Mouse (Mus musculus) midbrain, embryonic 15.5 days (tissue): Measurements from ENCODE around the gene Rnft1. TPM values are rescaled to one million over a fixed set of nuclear protein-coding genes. Genes with fewer than 3 reads are reported as not detected.

Source experiments
- ATAC-seq: fragments of 200-750 bp; cut with Nextera tagmentation; replicated peaks from 2 replicates; pipeline ENCODE4 v1.8.0; 2017; ENCODE audit warnings: moderate TSS enrichment
- H3K27ac ChIP-seq: fragments of 300-500 bp; sonication (generic); 2 replicates; pipeline ENCODE4 v1.5.1; 2015; ENCODE audit warnings: mild to moderate bottlenecking, inconsistent platforms
- H3K27me3 ChIP-seq: fragments of 300-500 bp; sonication (generic); replicated peaks from 2 replicates; pipeline ENCODE4 v1.6.1; 2015; ENCODE audit warnings: inconsistent platforms
- H3K36me3 ChIP-seq: fragments of 300-500 bp; sonication (generic); replicated peaks from 2 replicates; pipeline ENCODE4 v1.6.1; 2015; ENCODE audit warnings: inconsistent platforms
- H3K4me1 ChIP-seq: fragments of 300-500 bp; sonication (generic); 2 replicates; pipeline ENCODE4 v1.6.1; 2015; ENCODE audit warnings: inconsistent platforms
- H3K4me2 ChIP-seq: fragments of 300-500 bp; sonication (generic); 2 replicates; pipeline ENCODE4 v1.6.1; 2015; ENCODE audit warnings: inconsistent platforms, mild to moderate bottlenecking, moderate library complexity
- H3K4me3 ChIP-seq: fragments of 300-500 bp; sonication (generic); 2 replicates; pipeline ENCODE4 v1.5.1; 2015; ENCODE audit warnings: mild to moderate bottlenecking, inconsistent platforms
- H3K9ac ChIP-seq: fragments of 300-500 bp; sonication (generic); 2 replicates; pipeline ENCODE4 v1.6.1; 2015; ENCODE audit warnings: mild to moderate bottlenecking, inconsistent platforms
- H3K9me3 ChIP-seq: fragments of 300-500 bp; sonication (generic); 2 replicates; pipeline ENCODE4 v1.6.1; 2016; ENCODE audit warnings: inconsistent platforms
- WGBS: fragments of 180-500 bp; shearing (Covaris S2); methylation state at CpG from one replicate; pipeline ENCODE4 v1.1.7; 2015; ENCODE audit warnings: mixed read lengths; 5-methylcytosine and 5-hydroxymethylcytosine counted together
- polyA plus RNA-seq: library from polyadenylated mRNA; unstranded; fragments of >200 nt; fragmentation: Nextera tagmentation; extraction: Ambion mirVana; gene quantifications from 2 replicates; pipeline ENCODE4 v1.2.1, GENCODE M21; 2015

The Rnft1 gene
- polyA plus RNA-seq, 1 experiment from 2014 or later, result 16.0 TPM

- Histone ChIP-seq H3K36me3 (no peaks in the 10 kb centered on the region), H3K27ac (no peak overlapping the region), H3K4me2 (no peak overlapping the region), H3K4me1 (peaks cover 9% of the 10 kb centered on the region; the same call in 1 of the 2 replicates), H3K9ac (no peak overlapping the region), H3K27me3 (no peaks in the 10 kb centered on the region), H3K9me3 (no peaks in the 10 kb centered on the region), H3K4me3 (no peak overlapping the region)
- WGBS, result 66% methylated on average over 3 of the region's 3 CpGs
- no peak for ATAC-seq
These were observed 10.9 kb upstream of the Rnft1 start for GRCm38 (mm10) chr11:86473576-86473975.

GRCm38 (mm10) chr11:86484910-86485510 is 553 bp downstream of the Rnft1 start:
- H3K27ac ChIP-seq, result peak overlapping the region; percentile 86
- WGBS, result under 1% methylated on average over 25 of the region's 25 CpGs
- no peaks in the 10 kb centered on the region for H3K36me3 ChIP-seq
- peaks cover 11% of the 10 kb centered on the region for H3K4me1 ChIP-seq
- H3K9me3 ChIP-seq, result no peaks in the 10 kb centered on the region
- peak overlapping the region; percentile 76 for H3K4me3 ChIP-seq
- peak; percentile 80 for ATAC-seq
- H3K9ac ChIP-seq, result peak overlapping the region; percentile 77
- peak overlapping the region; percentile 84 for H3K4me2 ChIP-seq
- H3K27me3 ChIP-seq, result no peaks in the 10 kb centered on the region

- no peak overlapping the region for H3K9ac ChIP-seq
- WGBS, result 98% methylated on average over 1 of the region's 1 CpGs
- peaks cover 7% of the 10 kb centered on the region for H3K36me3 ChIP-seq
- H3K27ac ChIP-seq, result no peak overlapping the region
- peaks cover 5% of the 10 kb centered on the region for H3K4me1 ChIP-seq
- H3K27me3 ChIP-seq, result no peaks in the 10 kb centered on the region
- H3K4me2 ChIP-seq, result no peak overlapping the region
- no peak for ATAC-seq
- H3K4me3 ChIP-seq, result no peak overlapping the region
- H3K9me3 ChIP-seq, result no peaks in the 10 kb centered on the region
These were observed 6.3 kb downstream of the Rnft1 start for GRCm38 (mm10) chr11:86490782-86491181.

- Histone ChIP-seq H3K36me3 (peaks cover 5% of the 10 kb centered on the region; the same call in 1 of the 2 replicates), H3K27me3 (no peaks in the 10 kb centered on the region), H3K27ac (no peak overlapping the region), H3K9ac (no peak overlapping the region), H3K4me1 (no peaks in the 10 kb centered on the region), H3K4me3 (no peak overlapping the region), H3K9me3 (no peaks in the 10 kb centered on the region), H3K4me2 (no peak overlapping the region)
- no peak for ATAC-seq
- WGBS, result 95% methylated on average over 1 of the region's 1 CpGs
These were observed 12.9 kb downstream of the Rnft1 start for GRCm38 (mm10) chr11:86497356-86497755.

GRCm38 (mm10) chr11:86497908-86498307 is 13.5 kb downstream of the Rnft1 start:
- Histone ChIP-seq H3K36me3 (peaks cover 5% of the 10 kb centered on the region; the same call in 1 of the 2 replicates), H3K4me3 (no peak overlapping the region), H3K4me1 (no peaks in the 10 kb centered on the region), H3K9ac (no peak overlapping the region), H3K4me2 (no peak overlapping the region), H3K9me3 (no peaks in the 10 kb centered on the region), H3K27me3 (no peaks in the 10 kb centered on the region), H3K27ac (no peak overlapping the region)
- WGBS, result 76% methylated on average over 3 of the region's 3 CpGs
- no peak for ATAC-seq

- H3K4me2 ChIP-seq, result no peak overlapping the region
- no peak for ATAC-seq
- no peak overlapping the region for H3K9ac ChIP-seq
- 70% methylated on average over 1 of the region's 1 CpGs for WGBS
- peaks cover 14% of the 10 kb centered on the region for H3K36me3 ChIP-seq
- H3K27me3 ChIP-seq, result no peaks in the 10 kb centered on the region
- no peak overlapping the region for H3K27ac ChIP-seq
- no peaks in the 10 kb centered on the region for H3K4me1 ChIP-seq
- no peaks in the 10 kb centered on the region for H3K9me3 ChIP-seq
- H3K4me3 ChIP-seq, result no peak overlapping the region
These were observed 16.3 kb downstream of the Rnft1 start for GRCm38 (mm10) chr11:86500795-86501194.

- no peaks in the 10 kb centered on the region for H3K9me3 ChIP-seq
- H3K27ac ChIP-seq, result no peak overlapping the region
- no peak overlapping the region for H3K4me3 ChIP-seq
- no peak overlapping the region for H3K4me2 ChIP-seq
- 100% methylated on average over 2 of the region's 2 CpGs for WGBS
- H3K27me3 ChIP-seq, result no peaks in the 10 kb centered on the region
- ATAC-seq, result no peak
- peaks cover 27% of the 10 kb centered on the region for H3K36me3 ChIP-seq
- H3K9ac ChIP-seq, result no peak overlapping the region
- H3K4me1 ChIP-seq, result no peaks in the 10 kb centered on the region
These were observed 18.7 kb downstream of the Rnft1 start for GRCm38 (mm10) chr11:86503121-86503520.

GRCm38 (mm10) chr11:86507334-86507733 is 22.9 kb downstream of the Rnft1 start:
- no peak for ATAC-seq
- no peak overlapping the region for H3K4me3 ChIP-seq
- no peaks in the 10 kb centered on the region for H3K9me3 ChIP-seq
- WGBS, result 97% methylated on average over 2 of the region's 2 CpGs
- no peak overlapping the region for H3K9ac ChIP-seq
- H3K27me3 ChIP-seq, result no peaks in the 10 kb centered on the region
- no peak overlapping the region for H3K27ac ChIP-seq
- H3K4me2 ChIP-seq, result no peak overlapping the region
- peaks cover 54% of the 10 kb centered on the region for H3K36me3 ChIP-seq
- no peaks in the 10 kb centered on the region for H3K4me1 ChIP-seq

- ATAC-seq, result no peak
- Histone ChIP-seq H3K4me2 (no peak overlapping the region), H3K9ac (no peak overlapping the region)
These were observed 23.5 kb downstream of the Rnft1 start for GRCm38 (mm10) chr11:86507991-86508390.

GRCm38 (mm10) chr11:86516620-86517019 is 32.2 kb downstream of the Rnft1 start:
- no peaks in the 10 kb centered on the region for H3K27me3 ChIP-seq
- no peaks in the 10 kb centered on the region for H3K4me1 ChIP-seq
- no peak overlapping the region for H3K9ac ChIP-seq
- H3K36me3 ChIP-seq, result peaks cover 52% of the 10 kb centered on the region
- 90% methylated on average over 3 of the region's 3 CpGs for WGBS
- no peak overlapping the region for H3K4me2 ChIP-seq
- H3K9me3 ChIP-seq, result no peaks in the 10 kb centered on the region
- no peak overlapping the region for H3K27ac ChIP-seq
- H3K4me3 ChIP-seq, result no peak overlapping the region
- ATAC-seq, result no peak

More at GRCm38 (mm10) chr11:86507991-86508390, 23.5 kb downstream of the Rnft1 start:
- Histone ChIP-seq H3K9me3 (no peaks in the 10 kb centered on the region), H3K4me1 (no peaks in the 10 kb centered on the region), H3K27me3 (no peaks in the 10 kb centered on the region), H3K36me3 (peaks cover 58% of the 10 kb centered on the region), H3K4me3 (no peak overlapping the region), H3K27ac (no peak overlapping the region)
- 85% methylated on average over 2 of the region's 2 CpGs for WGBS

GRCm38 (mm10) chr11:86517229-86517628 is 32.8 kb downstream of the Rnft1 start:
- no peak for ATAC-seq
- no peaks in the 10 kb centered on the region for H3K4me1 ChIP-seq
- no peaks in the 10 kb centered on the region for H3K9me3 ChIP-seq
- no peak overlapping the region for H3K4me2 ChIP-seq
- H3K27ac ChIP-seq, result no peak overlapping the region
- no peak overlapping the region for H3K4me3 ChIP-seq
- peaks cover 49% of the 10 kb centered on the region for H3K36me3 ChIP-seq
- WGBS, result 90% methylated on average over 3 of the region's 3 CpGs
- H3K9ac ChIP-seq, result no peak overlapping the region
- H3K27me3 ChIP-seq, result no peaks in the 10 kb centered on the region

- H3K4me2 ChIP-seq, result no peak overlapping the region
- H3K36me3 ChIP-seq, result peaks cover 57% of the 10 kb centered on the region
- H3K9me3 ChIP-seq, result no peaks in the 10 kb centered on the region
- ATAC-seq, result no peak
- no peak overlapping the region for H3K4me3 ChIP-seq
- H3K27me3 ChIP-seq, result no peaks in the 10 kb centered on the region
- H3K27ac ChIP-seq, result no peak overlapping the region
- 95% methylated on average over 7 of the region's 7 CpGs for WGBS
- H3K4me1 ChIP-seq, result no peaks in the 10 kb centered on the region
- no peak overlapping the region for H3K9ac ChIP-seq
These were observed 35.3 kb downstream of the Rnft1 start for GRCm38 (mm10) chr11:86519751-86520150.

- H3K4me2 ChIP-seq, result no peak overlapping the region
- peaks cover 21% of the 10 kb centered on the region for H3K36me3 ChIP-seq
These were observed 43.1 kb downstream of the Rnft1 start for GRCm38 (mm10) chr11:86527528-86527927.

More at GRCm38 (mm10) chr11:86527528-86527927, 43.1 kb downstream of the Rnft1 start:
- Histone ChIP-seq H3K27me3 (no peaks in the 10 kb centered on the region), H3K4me1 (no peaks in the 10 kb centered on the region), H3K9ac (no peak overlapping the region), H3K27ac (no peak overlapping the region), H3K9me3 (no peaks in the 10 kb centered on the region), H3K4me3 (no peak overlapping the region)
- no peak for ATAC-seq
- WGBS, result 93% methylated on average over 4 of the region's 4 CpGs
